In the genomic region with DNA sequence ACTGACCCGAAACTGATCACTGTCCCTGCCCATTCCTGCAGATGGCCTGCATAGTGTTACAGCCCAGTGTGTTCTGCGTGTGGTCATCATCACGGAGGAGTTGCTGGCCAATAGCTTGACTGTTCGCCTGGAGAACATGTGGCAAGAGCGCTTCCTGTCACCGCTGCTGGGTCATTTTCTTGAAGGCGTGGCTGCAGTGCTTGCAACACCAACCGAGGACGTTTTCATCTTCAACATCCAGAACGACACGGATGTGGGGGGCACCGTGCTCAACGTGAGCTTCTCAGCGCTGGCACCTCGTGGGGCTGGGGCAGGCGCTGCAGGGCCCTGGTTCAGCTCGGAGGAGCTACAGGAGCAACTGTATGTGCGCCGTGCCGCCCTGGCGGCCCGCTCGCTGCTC, we compare ENCODE assay signal across 8 mouse cellular contexts. TPM values are rescaled to one million over a fixed set of nuclear protein-coding genes. Genes with fewer than 3 reads are reported as not detected.
DNase-seq lines count a peak whose midpoint lies in the region; ATAC-seq and TF ChIP-seq lines count a peak whose summit lies in the region.

No protein-coding gene starts in this region.

- 3% methylated on average over 23 of the region's 23 CpGs for WGBS in kidney, postnatal 0 days
- WGBS in forebrain, embryonic 11.5 days: 8% methylated on average over 23 of the region's 23 CpGs
- WGBS in liver, embryonic 13.5 days (ENCODE audit: insufficient replicate concordance): 5% methylated on average over 23 of the region's 23 CpGs
- 8% methylated on average over 23 of the region's 23 CpGs for WGBS in neural tube, embryonic 14.5 days

- H3K4me3 ChIP-seq in kidney, postnatal 0 days (replicated peaks; ENCODE audit: low read depth, low read length): peak overlapping the region; percentile 41
- peak overlapping the region; percentile 43 for H3K4me3 ChIP-seq in forebrain, embryonic 11.5 days (ENCODE audit: low read depth, low read length)
- peak overlapping the region; percentile 59 for H3K4me3 ChIP-seq in liver, embryonic 13.5 days (replicated peaks)
- peak overlapping the region; percentile 23; the same call in 1 of the 2 replicates for H3K4me3 ChIP-seq in neural tube, embryonic 14.5 days (ENCODE audit: low read depth, low read length)

- peaks cover 41% of the 10 kb centered on the region for H3K27me3 ChIP-seq in kidney, postnatal 0 days (ENCODE audit: insufficient read depth, low read length)
- peaks cover 39% of the 10 kb centered on the region for H3K27me3 ChIP-seq in forebrain, embryonic 11.5 days (ENCODE audit: control insufficient read depth, insufficient read depth, low read length)
- peaks cover 91% of the 10 kb centered on the region for H3K27me3 ChIP-seq in liver, embryonic 13.5 days
- no peaks in the 10 kb centered on the region; the same call in 1 of the 2 replicates for H3K27me3 ChIP-seq in neural tube, embryonic 14.5 days (ENCODE audit: control insufficient read depth, insufficient read depth, low read length)

- TF ChIP-seq CTCF in kidney, postnatal 0 days (IDR thresholded peaks at IDR 0.05; ENCODE audit: low read depth): no peak

- no peak for ATAC-seq in kidney, postnatal 0 days (replicated peaks; ENCODE audit: low FRiP score, low read depth)
- ATAC-seq in forebrain, embryonic 11.5 days (replicated peaks; ENCODE audit: low FRiP score): no peak
- ATAC-seq in liver, embryonic 13.5 days (ENCODE audit: low read depth): no peak
- ATAC-seq in neural tube, embryonic 14.5 days (ENCODE audit: low read depth): no peak

- no peaks in the 10 kb centered on the region for H3K36me3 ChIP-seq in kidney, postnatal 0 days (ENCODE audit: insufficient read depth, low read length)
- no peaks in the 10 kb centered on the region; the same call in 1 of the 2 replicates for H3K36me3 ChIP-seq in forebrain, embryonic 11.5 days (ENCODE audit: control insufficient read depth, insufficient read depth, low read length)
- H3K36me3 ChIP-seq in liver, embryonic 13.5 days: no peaks in the 10 kb centered on the region
- peaks cover 55% of the 10 kb centered on the region for H3K36me3 ChIP-seq in neural tube, embryonic 14.5 days (ENCODE audit: control insufficient read depth, insufficient read depth, low read length)

- H3K9me3 ChIP-seq in kidney, postnatal 0 days (replicated peaks; ENCODE audit: low read length): no peaks in the 10 kb centered on the region
- no peaks in the 10 kb centered on the region for H3K9me3 ChIP-seq in forebrain, embryonic 11.5 days (ENCODE audit: control insufficient read depth, low read length)
- no peaks in the 10 kb centered on the region for H3K9me3 ChIP-seq in liver, embryonic 13.5 days (replicated peaks)
- H3K9me3 ChIP-seq in neural tube, embryonic 14.5 days (ENCODE audit: control insufficient read depth, low read length): no peaks in the 10 kb centered on the region

- peak overlapping the region; percentile 77 for H3K4me2 ChIP-seq in kidney, postnatal 0 days (ENCODE audit: low read length)
- peak overlapping the region; percentile 90 for H3K4me2 ChIP-seq in forebrain, embryonic 11.5 days (ENCODE audit: low read depth, low read length, severe bottlenecking)
- H3K4me2 ChIP-seq in liver, embryonic 13.5 days: peak overlapping the region; percentile 89
- H3K4me2 ChIP-seq in neural tube, embryonic 14.5 days (ENCODE audit: low read depth, low read length): peak overlapping the region; percentile 52

- peaks cover 9% of the 10 kb centered on the region; the same call in 1 of the 2 replicates for H3K4me1 ChIP-seq in kidney, postnatal 0 days (replicated peaks; ENCODE audit: insufficient read depth, low read length)
- peaks cover 11% of the 10 kb centered on the region for H3K4me1 ChIP-seq in forebrain, embryonic 11.5 days (replicated peaks; ENCODE audit: control insufficient read depth, insufficient read depth, low read length)
- H3K4me1 ChIP-seq in liver, embryonic 13.5 days (replicated peaks): peaks cover 31% of the 10 kb centered on the region
- H3K4me1 ChIP-seq in neural tube, embryonic 14.5 days (ENCODE audit: control insufficient read depth, insufficient read depth, low read length): peaks cover 43% of the 10 kb centered on the region

- H3K27ac ChIP-seq in kidney, postnatal 0 days: no peak overlapping the region
- H3K27ac ChIP-seq in forebrain, embryonic 11.5 days (ENCODE audit: low read depth, low read length): no peak overlapping the region
- no peak overlapping the region for H3K27ac ChIP-seq in liver, embryonic 13.5 days
- no peak overlapping the region for H3K27ac ChIP-seq in neural tube, embryonic 14.5 days (ENCODE audit: low read depth, low read length)

- peak; percentile 21 for DNase-seq in kidney, postnatal 0 days (ENCODE audit: low spot score)
- no peak for DNase-seq in kidney, adult 18-20 months
- no peak for DNase-seq in forebrain, embryonic 11.5 days (ENCODE audit: low spot score)
- DNase-seq in liver, embryonic 13.5 days: no peak
- no peak for DNase-seq in right cerebral cortex, postnatal 4 days
- no peak for DNase-seq in spleen, postnatal 14 days (ENCODE audit: low spot score in 2 of 2)
- no peak for DNase-seq in cerebellum, postnatal 36 days

- no peak overlapping the region for H3K9ac ChIP-seq in kidney, postnatal 0 days (ENCODE audit: low read depth, low read length)
- peak overlapping the region; percentile 23; the same call in 1 of the 2 replicates for H3K9ac ChIP-seq in forebrain, embryonic 11.5 days (ENCODE audit: low read length)
- no peak overlapping the region for H3K9ac ChIP-seq in liver, embryonic 13.5 days
- H3K9ac ChIP-seq in neural tube, embryonic 14.5 days (replicated peaks; ENCODE audit: low read depth, low read length): no peak overlapping the region

RNA-seq across cellular contexts. Expression of gene Celsr3, which starts 5.5 kb away (rescaled TPM):
- 0.06 and 0.11 TPM in 2 replicates for polyA plus RNA-seq in kidney, postnatal 0 days (2015; fragmentation: Nextera tagmentation; extraction: Ambion mirVana)
- polyA plus RNA-seq in forebrain, embryonic 11.5 days (2014; fragmentation: Nextera tagmentation; extraction: Ambion mirVana): 6.9 and 9.4 TPM in 2 replicates
- 0.03 TPM in 2 replicates for polyA plus RNA-seq in liver, embryonic 13.5 days (2015; fragmentation: Nextera tagmentation; extraction: Ambion mirVana)
- polyA plus RNA-seq in neural tube, embryonic 14.5 days (2014; fragmentation: Nextera tagmentation; extraction: Ambion mirVana): 18.5 and 21.6 TPM in 2 replicates

RNA-seq across cellular contexts. Expression of gene Slc26a6, which starts 21.4 kb away (rescaled TPM):
- polyA plus RNA-seq in kidney, postnatal 0 days (2015; fragmentation: Nextera tagmentation; extraction: Ambion mirVana): 10.7 and 12.8 TPM in 2 replicates
- polyA plus RNA-seq in forebrain, embryonic 11.5 days (2014; fragmentation: Nextera tagmentation; extraction: Ambion mirVana): 12.6 and 12.7 TPM in 2 replicates
- 6.7 and 8.6 TPM in 2 replicates for polyA plus RNA-seq in liver, embryonic 13.5 days (2015; fragmentation: Nextera tagmentation; extraction: Ambion mirVana)
- polyA plus RNA-seq in neural tube, embryonic 14.5 days (2014; fragmentation: Nextera tagmentation; extraction: Ambion mirVana): 21.9 and 22.2 TPM in 2 replicates

RNA-seq across cellular contexts. Expression of gene Nckipsd, which starts 23.5 kb away (rescaled TPM):
- 11.3 and 13.6 TPM in 2 replicates for polyA plus RNA-seq in kidney, postnatal 0 days (2015; fragmentation: Nextera tagmentation; extraction: Ambion mirVana)
- 14.4 and 22.0 TPM in 2 replicates for polyA plus RNA-seq in forebrain, embryonic 11.5 days (2014; fragmentation: Nextera tagmentation; extraction: Ambion mirVana)
- 3.9 and 5.9 TPM in 2 replicates for polyA plus RNA-seq in liver, embryonic 13.5 days (2015; fragmentation: Nextera tagmentation; extraction: Ambion mirVana)
- 25.4 and 30.0 TPM in 2 replicates for polyA plus RNA-seq in neural tube, embryonic 14.5 days (2014; fragmentation: Nextera tagmentation; extraction: Ambion mirVana)

RNA-seq across cellular contexts. Expression of gene Ip6k2, which starts 48.0 kb away (rescaled TPM):
- polyA plus RNA-seq in kidney, postnatal 0 days (2015; fragmentation: Nextera tagmentation; extraction: Ambion mirVana): 74.6 and 79.5 TPM in 2 replicates
- polyA plus RNA-seq in forebrain, embryonic 11.5 days (2014; fragmentation: Nextera tagmentation; extraction: Ambion mirVana): 96.6 and 108 TPM in 2 replicates
- polyA plus RNA-seq in liver, embryonic 13.5 days (2015; fragmentation: Nextera tagmentation; extraction: Ambion mirVana): 11.5 and 11.6 TPM in 2 replicates
- polyA plus RNA-seq in neural tube, embryonic 14.5 days (2014; fragmentation: Nextera tagmentation; extraction: Ambion mirVana): 268 and 320 TPM in 2 replicates
